Mouse (Mus musculus) CD8-positive naive resting alpha-beta T cell, adult 2 months (primary cell): Measurements from ENCODE around the gene Gstm2.

Experiments used
- DNase-seq, 2 experiments: peaks; one replicate each; pipeline ENCODE4 v3.0.0; 2022; ENCODE audit warnings: low read depth in 2 of 2, low spot score in 2 of 2

Gstm2 gene

DNA sequence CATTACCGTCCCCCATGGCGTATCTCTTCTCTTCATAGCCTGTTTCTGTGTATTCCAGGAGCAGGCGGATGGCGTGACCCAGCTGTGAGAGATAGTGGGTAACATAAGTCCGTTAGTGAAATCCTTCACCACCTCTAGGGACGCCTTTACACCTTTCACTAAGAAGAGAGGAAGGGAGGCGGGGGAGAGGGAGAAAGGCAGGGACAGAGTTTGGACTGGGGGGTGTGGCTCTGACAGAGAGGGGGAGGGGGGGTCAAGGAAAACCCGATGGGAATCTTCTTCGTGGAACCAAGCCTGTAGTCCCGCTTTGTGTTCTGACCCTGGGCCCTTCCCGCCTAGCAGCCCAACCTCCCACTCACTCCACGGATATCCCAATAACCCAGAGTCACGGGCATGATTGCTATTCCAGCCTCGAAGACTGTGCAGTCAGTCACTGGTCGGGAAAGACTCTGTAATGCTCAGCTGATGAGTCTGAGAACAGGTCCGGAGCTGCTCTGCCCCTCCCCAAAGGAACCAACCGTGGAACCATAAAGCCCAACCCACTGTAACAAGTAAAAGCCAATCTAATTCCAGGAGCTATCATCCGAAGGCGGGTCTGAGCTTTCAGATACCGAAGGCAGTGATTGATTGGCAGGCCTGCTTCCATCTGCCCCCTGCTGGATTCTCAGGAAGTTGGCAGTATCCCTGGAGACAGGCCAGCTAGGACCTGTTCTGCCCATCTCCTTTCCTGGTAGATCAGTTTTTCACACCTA lies 42.8 kb downstream of the Gstm2 start, which contains the start of gene Gstm6:
Gene Gstm6, minus strand, starts transcription at position 511 of the 752 bp plus-strand sequence.
- no peak for DNase-seq

DNA sequence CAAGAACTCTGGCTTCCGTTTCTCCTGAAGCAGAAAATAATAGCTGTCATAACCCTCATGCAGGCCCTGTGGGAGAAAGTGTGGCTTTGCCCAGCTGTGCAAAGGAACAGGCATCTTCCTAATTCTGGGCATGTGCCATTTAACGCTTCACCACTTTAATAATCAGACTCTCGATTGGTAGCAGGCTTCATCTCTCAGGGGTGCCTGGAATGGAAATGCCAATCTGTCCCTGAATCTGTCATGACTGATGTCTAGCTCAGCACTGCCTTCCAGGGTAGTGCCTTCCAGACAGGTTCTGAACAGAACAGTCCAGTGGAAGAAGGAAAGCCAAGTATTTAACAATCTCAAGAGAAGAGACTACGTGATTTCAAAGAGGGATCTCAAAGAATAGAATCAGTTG lies 45.0 kb downstream of the Gstm2 start:
- no peak for DNase-seq

DNA sequence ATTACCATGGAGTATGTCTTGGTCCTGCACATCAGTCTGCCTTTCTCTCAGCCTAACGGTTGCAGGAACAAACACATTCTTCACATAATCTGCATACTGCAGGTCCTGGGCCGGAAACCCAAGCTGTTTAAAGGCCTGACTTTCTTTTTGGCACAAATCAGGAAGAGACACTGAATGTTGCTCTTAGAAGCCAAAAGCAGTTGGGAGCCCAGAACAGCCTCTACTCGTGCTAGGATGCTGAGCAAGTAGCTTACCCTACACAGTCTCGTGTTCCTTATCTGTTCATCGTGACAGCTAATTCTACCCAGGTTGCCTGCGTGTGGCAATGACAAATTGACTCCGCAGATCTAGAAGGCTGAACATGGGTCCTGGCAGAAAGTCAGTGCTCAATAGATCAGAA lies 45.7 kb downstream of the Gstm2 start:
- DNase-seq = no peak

DNA sequence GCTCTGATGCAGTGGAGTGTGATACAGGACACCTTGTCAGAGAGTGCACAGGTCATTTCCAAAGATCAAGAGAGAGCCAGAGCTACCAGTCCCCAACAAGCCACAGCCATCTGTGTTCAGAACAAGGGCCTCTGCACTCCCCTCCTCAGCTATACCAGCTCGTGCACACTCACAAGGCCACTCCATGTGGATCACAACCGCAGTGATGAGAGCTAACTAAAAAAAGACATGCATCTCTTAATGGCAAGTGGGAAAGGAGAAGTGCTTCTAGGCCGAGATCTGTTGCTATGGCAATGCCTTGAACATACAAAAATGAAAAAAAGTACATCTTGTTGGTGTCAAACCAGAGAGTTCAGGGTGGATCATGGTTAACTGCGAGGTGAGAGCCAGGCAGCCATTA lies 46.4 kb downstream of the Gstm2 start:
- DNase-seq = no peak

DNA sequence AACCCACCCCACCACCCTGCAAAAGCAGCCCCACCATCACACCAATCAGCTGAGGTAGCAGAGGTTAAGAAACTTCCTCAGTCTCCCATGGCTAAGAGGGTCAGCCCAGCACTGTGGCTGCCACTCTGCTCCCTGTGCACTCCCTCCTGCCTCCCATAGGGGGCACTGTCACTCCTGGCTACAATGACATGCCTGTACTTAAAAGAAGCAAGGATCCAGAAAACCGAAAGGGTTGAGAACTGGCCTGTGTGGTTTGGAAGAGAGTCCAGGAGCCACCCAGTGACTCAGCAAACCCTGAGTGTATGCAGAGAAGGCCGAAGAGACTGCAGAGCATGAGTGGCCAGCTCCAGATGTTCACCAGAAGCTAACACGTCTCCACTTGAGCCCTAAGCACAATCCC lies 46.9 kb downstream of the Gstm2 start:
- peak; percentile 3 to 15 for DNase-seq

DNA sequence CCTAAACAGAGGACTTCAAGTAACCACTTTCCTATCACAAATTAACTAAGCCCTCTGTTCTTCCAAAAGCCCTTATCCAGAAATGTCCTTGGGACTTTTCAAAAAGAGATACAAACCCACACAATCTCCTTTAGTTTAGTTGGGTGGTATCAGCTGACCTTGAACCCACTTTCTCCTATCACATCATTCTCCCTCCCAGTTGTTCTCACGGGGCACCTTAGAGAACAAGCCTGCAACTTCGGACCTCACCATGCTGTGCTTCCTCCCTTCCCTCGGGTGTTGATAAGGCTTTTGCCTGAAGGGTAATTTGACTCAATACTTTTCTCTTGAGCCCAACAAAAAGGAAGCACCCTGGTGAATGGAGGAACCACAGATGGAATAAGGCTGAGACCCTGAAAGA lies 50.4 kb downstream of the Gstm2 start:
- DNase-seq = no peak

DNA sequence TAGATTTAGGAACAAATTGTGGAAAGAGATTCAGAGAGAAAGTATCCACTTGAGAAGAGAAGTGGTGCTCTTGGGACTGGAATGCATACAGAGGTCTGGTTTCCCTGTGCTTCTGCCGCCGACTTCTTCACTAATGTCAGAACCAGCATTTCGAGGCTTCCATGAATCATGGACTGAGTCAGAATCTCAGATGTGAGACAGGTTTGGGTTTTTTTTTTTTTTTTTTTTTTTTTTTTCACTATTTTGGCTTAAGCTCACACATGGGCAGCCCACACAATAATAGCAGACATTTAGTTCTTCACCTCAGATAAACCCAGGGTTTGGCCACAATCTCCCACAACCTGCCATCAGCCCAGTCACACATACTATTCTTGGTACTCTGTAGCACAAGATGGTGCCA lies 51.0 kb downstream of the Gstm2 start:
- DNase-seq = no peak

DNA sequence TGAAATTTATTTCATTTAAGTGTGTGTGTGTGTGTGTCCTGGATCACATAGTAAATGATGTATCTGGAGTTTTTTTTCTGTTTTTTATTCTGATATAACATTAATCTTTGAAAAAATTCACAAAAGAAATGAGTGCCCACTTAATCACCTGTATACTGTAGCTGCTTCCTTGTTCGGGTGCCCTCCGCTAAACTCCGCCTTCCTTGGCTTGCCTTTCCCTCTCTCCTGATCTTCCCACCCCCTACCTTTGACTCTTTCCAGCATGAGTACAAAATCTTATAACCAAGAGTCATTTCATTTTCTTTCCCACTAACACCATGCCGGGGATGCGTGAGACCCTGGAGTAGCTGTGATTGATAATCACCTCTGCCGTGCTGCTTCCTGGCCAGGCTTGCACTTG lies 54.1 kb downstream of the Gstm2 start:
- no peak for DNase-seq
